Mouse (Mus musculus) heart, postnatal 0 days (tissue): Measurements from ENCODE around the gene Pappa.

Experiments used
- CTCF ChIP-seq: IDR thresholded peaks from 2 replicates; pipeline ENCODE4 v1.5.1; 2016; ENCODE audit warnings: antibody characterized with exemption, control low read depth, low read depth
- EP300 ChIP-seq: IDR thresholded peaks from 2 replicates; pipeline ENCODE4 v1.6.1; 2016; ENCODE audit warnings: antibody characterized with exemption, low read depth

GRCm38 (mm10) chr4:65383070-65383469 is 259.1 kb downstream of the Pappa start:
- TF ChIP-seq CTCF (no peak), EP300 (no peak)
